Mouse (Mus musculus) megakaryocyte, embryonic 14.5 days (primary cell): ENCODE data around the gene Nmnat3. TPM values are rescaled to one million over a fixed set of nuclear protein-coding genes. Genes with fewer than 3 reads are reported as not detected.

Experiments used
- H3K27me3 ChIP-seq: replicated peaks from 2 replicates; pipeline ENCODE3; 2012; ENCODE audit warnings: inconsistent platforms
- H3K36me3 ChIP-seq: replicated peaks from 2 replicates; pipeline ENCODE3; 2012; ENCODE audit warnings: low read length, inconsistent platforms, mixed read lengths
- H3K4me1 ChIP-seq: 2 replicates; pipeline ENCODE4 v1.6.1; 2012; ENCODE audit warnings: inconsistent platforms
- H3K4me3 ChIP-seq: replicated peaks from 2 replicates; pipeline ENCODE3; 2012; ENCODE audit warnings: moderate library complexity, mild to moderate bottlenecking, inconsistent platforms
- H3K9me3 ChIP-seq: 2 replicates; pipeline ENCODE4 v1.6.1; 2012; ENCODE audit warnings: inconsistent platforms
- FLI1 ChIP-seq: IDR thresholded peaks from 2 replicates; pipeline ENCODE4 v1.6.1; 2012; ENCODE audit warnings: low read length, inconsistent platforms, mixed read lengths
- GATA1 ChIP-seq: IDR thresholded peaks from 3 replicates; pipeline ENCODE4 v1.6.1; 2012; ENCODE audit warnings: mixed read lengths, low read length, inconsistent platforms, borderline replicate concordance
- polyA plus RNA-seq: library from polyadenylated mRNA; stranded (reverse); fragments of >175 nt; gene quantifications from 2 replicates; pipeline ENCODE4 v1.2.3, GENCODE M21; 2012; ENCODE audit warnings: low replicate concordance; ENCODE audit not compliant: insufficient read depth

Gene Nmnat3
- polyA plus RNA-seq, 1 experiment: 30.2 TPM

DNA sequence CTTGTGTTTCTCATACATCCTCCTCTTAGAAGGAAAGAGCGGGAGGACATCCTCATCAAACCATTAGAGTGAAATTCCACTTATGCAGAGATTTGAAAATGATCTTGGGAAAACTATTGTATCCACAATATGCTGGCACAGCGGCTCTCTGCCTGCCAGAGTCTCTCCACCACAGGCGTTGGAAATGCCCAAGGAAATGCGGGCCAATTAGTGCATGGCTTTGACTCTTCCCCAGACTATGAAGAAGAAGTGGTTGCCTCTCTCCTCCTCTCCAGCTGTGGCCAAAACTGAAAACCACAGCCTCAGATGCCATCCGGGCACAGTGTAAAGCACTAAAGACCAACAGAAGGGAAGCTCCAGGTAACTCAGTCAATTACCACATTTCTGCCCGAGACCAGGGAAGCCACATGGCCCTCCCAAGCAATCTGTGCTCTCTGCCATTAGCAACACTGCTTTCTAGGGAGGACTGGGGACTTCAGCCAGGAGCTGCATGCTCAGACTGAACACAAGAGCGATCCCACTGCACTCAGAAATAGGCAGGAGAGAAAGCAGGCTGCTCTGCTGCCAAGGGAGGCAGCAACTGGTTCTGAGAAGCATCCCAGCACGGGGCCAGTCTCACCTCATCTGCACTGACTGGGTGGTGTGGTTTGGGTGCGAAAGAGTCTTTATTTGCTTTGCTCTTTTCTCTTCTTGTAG lies 1.5 kb upstream of the Nmnat3 start:
- H3K9me3 ChIP-seq: no peaks in the 10 kb centered on the region
- no peaks in the 10 kb centered on the region for H3K36me3 ChIP-seq
- H3K4me3 ChIP-seq: no peak overlapping the region
- H3K27me3 ChIP-seq: peaks cover 30% of the 10 kb centered on the region
- TF ChIP-seq FLI1: no peak
- TF ChIP-seq GATA1: no peak
- H3K4me1 ChIP-seq: no peaks in the 10 kb centered on the region

DNA sequence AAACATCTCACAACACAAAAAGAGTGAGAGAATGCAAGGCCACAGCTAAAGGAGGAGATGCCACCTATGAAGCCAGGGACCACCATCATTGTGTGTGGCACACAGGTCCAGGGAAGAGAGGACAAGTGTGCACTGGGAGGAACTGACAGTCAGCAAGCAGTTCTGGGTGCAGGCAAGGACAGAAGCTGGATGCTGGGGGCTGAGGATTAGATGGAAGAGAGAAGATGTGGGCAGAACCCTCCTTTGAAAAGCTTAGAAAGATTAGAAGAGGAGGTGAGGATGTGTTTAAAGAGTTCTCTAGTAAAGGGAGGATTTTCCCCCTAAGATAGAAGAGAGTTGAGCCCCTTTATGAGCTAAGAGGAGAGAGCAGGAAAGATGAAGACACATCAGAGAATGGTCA lies 2.4 kb downstream of the Nmnat3 start:
- Histone ChIP-seq H3K4me1 (no peaks in the 10 kb centered on the region), H3K4me3 (no peak overlapping the region), H3K36me3 (no peaks in the 10 kb centered on the region), H3K9me3 (no peaks in the 10 kb centered on the region), H3K27me3 (peaks cover 40% of the 10 kb centered on the region)
- TF ChIP-seq GATA1: no peak
- TF ChIP-seq FLI1: no peak

DNA sequence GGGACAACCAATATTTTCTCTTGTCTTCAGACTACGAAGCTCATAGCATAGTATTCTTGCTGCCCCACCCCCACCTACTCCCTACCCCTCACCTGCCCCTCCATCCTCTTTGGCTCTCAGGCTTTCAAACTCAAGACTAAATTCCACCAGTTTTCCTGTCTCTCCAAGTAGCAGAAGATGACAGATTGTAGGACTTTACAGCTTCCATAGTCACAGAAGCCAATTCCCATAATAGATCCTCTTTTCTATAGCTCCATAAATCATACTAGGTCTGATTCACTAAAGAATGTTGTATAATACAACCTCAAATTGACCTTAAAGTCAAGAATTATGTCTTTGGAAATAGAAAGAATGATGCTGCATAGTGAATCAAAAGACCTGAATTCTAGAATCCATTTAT lies 3.4 kb downstream of the Nmnat3 start:
- no peaks in the 10 kb centered on the region for H3K36me3 ChIP-seq

DNA sequence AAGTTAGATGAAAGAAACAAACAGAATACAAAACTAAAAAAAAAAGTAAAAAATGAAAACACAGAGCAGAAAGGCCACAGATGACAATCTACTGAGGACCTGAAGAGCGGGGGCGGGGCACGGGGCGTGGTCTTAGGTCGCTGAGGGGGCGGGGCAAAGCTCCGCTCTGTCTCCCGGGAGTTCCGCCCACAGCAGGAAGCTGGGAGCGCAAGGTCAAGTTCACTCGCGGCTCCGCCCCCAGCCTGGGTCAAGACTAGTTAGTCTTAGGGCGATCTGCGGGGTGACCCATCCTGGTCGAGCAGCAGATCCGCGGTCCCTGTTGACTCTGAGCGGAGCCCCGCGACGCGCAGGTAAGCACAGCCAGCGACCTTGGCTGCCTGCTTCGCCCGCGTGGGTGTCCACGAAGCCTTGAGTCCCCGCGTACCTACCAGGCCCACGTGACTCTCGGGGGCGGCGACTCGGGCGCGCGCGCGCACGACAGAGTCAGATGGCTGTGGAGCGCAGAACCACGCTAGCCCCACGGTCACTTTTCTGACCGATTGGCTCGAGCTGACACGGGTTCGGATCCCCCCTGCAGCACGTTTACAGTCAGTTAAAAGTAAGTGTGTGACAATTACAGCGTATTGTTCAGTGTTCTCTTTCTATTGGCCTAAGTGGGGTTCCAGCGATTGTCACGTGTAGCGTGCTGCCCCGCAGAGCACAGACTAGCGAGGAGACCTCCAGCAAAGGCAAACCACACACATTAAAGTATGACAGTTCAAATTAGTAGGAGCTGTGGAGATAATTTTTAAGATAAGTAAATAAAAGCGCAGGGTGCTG lies 9.4 kb downstream of the Nmnat3 start:
- H3K4me3 ChIP-seq: peak overlapping the region; percentile 98
- peaks cover 9% of the 10 kb centered on the region for H3K27me3 ChIP-seq
- no peaks in the 10 kb centered on the region for H3K9me3 ChIP-seq
- peaks cover 11% of the 10 kb centered on the region for H3K36me3 ChIP-seq
- TF ChIP-seq FLI1: no peak
- no peak for TF ChIP-seq GATA1
- peaks cover 33% of the 10 kb centered on the region for H3K4me1 ChIP-seq

More for the DNA sequence above, 3.4 kb downstream of the Nmnat3 start:
- no peak for TF ChIP-seq FLI1
- TF ChIP-seq GATA1: no peak
- Histone ChIP-seq H3K27me3 (peaks cover 37% of the 10 kb centered on the region), H3K4me3 (no peak overlapping the region), H3K4me1 (no peaks in the 10 kb centered on the region), H3K9me3 (no peaks in the 10 kb centered on the region)

DNA sequence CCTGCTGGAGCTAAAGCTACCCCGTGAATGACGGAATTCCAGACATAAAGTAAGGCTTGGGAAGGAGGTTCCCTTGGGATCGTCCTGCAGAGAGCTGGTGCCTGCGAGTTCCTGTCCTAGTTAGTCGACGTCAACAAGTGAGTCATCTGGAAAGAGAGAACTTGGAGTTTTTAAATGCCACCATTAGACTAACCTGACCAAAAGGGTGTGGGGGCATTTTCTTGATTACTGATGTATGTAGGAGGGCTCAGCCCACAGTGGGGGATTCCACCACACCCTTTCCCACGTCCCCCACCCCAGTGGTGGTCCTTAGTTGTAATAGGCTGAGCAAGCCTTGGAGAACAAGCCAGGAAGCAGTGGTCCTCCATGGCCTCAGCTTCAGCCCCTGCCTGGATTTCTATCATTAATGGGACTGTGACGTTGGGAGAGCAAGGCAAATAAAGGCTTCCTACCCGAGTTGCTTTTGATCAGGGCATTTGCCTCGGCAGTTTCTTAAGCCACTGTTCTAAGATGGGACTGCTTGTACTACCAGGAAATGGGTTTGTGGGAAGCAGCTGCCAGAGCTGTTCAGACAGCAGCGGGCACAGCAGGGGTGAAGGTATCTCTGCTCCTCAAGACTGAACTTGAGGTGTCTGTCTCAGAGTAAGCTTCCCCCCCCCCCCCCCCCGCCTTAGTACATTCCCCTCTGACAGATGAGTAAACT lies 10.2 kb downstream of the Nmnat3 start:
- Histone ChIP-seq H3K4me3 (peak overlapping the region; percentile 98), H3K9me3 (no peaks in the 10 kb centered on the region), H3K27me3 (peaks cover 7% of the 10 kb centered on the region), H3K36me3 (peaks cover 14% of the 10 kb centered on the region), H3K4me1 (peaks cover 36% of the 10 kb centered on the region)
- TF ChIP-seq FLI1 (no peak), GATA1 (no peak)

DNA sequence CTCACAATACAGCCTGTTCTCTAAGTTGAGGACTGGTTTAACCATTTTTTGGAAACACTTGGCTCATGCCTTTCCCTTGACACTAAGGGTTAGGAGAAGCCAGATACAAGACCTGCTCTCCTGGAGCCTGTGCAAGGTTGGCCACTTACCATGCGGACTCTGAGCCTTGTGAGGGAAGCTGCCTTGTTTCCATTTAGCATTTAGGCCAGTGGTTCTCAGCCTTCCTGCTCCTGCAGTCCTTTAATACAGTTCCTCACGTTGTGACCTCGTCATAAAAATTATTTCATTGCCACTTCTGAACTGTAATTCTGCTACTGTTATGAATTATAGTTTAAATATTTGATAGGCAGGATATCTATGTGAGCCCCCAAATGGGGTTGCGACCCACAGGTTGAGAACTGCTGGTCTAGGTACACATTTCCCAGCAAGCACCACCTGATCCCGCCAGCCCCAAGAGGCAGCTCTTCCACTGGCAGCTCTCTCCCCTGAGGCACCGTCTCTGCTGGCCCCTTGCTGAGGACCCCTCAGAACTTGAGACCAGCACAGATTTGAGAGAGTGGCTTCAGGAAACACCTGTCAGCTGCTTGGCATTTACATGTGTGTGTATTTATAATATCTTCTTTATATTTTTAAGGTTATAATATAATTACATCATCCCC lies 10.8 kb downstream of the Nmnat3 start:
- Histone ChIP-seq H3K36me3 (peaks cover 21% of the 10 kb centered on the region), H3K4me1 (peaks cover 43% of the 10 kb centered on the region), H3K4me3 (peak overlapping the region; percentile 98), H3K27me3 (peaks cover 7% of the 10 kb centered on the region), H3K9me3 (no peaks in the 10 kb centered on the region)
- TF ChIP-seq GATA1: no peak
- TF ChIP-seq FLI1: no peak

DNA sequence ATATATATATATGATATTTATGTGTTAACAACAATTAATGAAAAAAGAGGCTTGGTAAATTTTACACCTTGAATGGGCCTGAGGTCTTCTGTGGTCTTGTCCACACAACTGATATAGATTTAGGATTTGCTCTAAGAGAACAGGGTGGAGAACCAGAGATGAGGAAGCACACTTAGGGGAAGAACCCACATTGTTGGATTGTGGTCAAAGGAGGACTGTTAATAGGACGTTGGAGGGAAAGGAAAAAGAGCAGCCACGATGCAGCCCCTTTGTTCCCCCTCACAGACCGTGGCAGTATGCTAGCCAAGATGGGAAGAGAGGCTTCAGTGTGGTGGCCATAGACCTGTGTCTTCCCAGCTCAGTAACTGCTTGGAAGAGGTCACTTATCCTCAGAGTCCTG lies 11.5 kb downstream of the Nmnat3 start:
- TF ChIP-seq GATA1 (no peak), FLI1 (no peak)
- Histone ChIP-seq H3K36me3 (peaks cover 28% of the 10 kb centered on the region), H3K9me3 (no peaks in the 10 kb centered on the region), H3K4me1 (peaks cover 50% of the 10 kb centered on the region), H3K4me3 (peak overlapping the region; percentile 87), H3K27me3 (peaks cover 2% of the 10 kb centered on the region)

DNA sequence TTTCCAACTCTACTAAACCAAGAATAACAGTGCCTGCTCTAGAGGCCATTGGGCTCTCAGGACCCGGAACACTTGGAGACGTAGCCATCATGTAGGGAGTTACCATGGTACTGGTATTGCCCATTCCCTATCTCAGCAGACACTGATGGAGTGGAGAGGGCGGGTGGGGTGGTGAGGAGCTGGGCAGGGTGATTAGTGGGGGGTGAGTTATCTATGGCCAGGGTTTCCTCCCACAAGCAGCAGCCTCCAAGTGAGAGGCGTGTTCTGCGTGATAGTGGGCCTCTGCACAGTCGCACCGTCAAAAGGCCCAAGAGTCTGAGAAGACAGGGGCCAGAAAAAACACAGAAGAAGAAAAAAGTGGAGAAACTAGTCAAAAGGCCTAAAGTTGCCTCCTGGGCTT lies 12.0 kb downstream of the Nmnat3 start:
- no peak for TF ChIP-seq FLI1
- TF ChIP-seq GATA1: 0 out of 3 replicates have a peak, but pooled peaks have one; percentile 19
- H3K4me3 ChIP-seq: peak overlapping the region; percentile 87
- peaks cover 2% of the 10 kb centered on the region; the same call in 1 of the 2 replicates for H3K9me3 ChIP-seq
- peaks cover 33% of the 10 kb centered on the region for H3K36me3 ChIP-seq
- peaks cover 55% of the 10 kb centered on the region for H3K4me1 ChIP-seq
- no peaks in the 10 kb centered on the region for H3K27me3 ChIP-seq

DNA sequence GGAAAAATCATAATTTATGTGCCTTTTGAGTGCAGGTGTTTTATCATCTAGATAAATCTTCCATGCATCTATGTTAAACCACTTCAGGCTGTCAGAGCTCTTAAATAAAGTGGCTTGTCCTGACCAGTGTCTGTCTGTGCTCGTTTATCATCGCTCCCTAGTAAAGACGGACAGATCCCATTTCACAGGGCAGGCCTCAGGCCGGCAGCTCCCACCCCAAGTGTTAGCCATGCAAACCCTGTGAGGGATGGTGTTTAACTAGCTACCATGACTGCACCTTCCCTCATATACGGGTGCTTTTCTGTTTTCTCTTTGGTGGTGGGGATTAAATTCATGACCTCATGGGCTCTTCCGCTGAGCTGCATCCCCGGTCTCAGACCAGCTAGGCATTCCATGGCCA lies 13.3 kb downstream of the Nmnat3 start:
- Histone ChIP-seq H3K36me3 (peaks cover 46% of the 10 kb centered on the region), H3K4me3 (peak overlapping the region; percentile 7), H3K4me1 (peaks cover 66% of the 10 kb centered on the region), H3K27me3 (no peaks in the 10 kb centered on the region), H3K9me3 (peaks cover 3% of the 10 kb centered on the region; the same call in 1 of the 2 replicates)
- TF ChIP-seq GATA1 (no peak), FLI1 (no peak)
